ENCODE assay signal across 12 mouse cellular contexts in the genomic region with DNA sequence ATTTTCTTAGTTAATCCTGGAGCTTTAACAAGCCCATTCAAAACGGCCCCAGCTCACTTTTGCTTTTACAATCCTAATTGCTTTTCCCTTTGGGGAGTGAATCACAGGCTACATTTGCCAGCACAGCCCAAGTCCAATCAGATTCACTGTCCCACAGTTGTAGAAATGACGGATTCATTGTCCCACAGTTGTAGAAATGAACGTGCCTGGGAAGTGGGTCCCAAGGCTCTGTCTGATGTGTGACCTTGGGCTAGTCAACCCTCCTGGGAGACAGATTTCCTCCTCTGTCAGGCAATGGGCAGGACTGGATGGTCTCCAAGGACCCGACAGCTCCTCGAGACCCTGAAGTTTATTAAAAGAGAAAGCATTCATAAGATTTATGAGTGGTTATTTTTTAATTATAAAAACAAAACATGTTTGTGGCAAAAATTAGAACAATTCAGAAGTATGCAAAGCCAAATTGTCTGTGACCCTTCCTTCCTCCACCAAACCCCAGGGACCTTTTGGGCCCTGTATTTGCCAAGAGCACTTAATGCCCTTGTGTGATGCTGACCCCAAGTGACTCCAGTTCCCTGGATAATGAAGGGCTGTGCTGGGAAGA.
DNase-seq lines count a peak whose midpoint lies in the region; ATAC-seq and TF ChIP-seq lines count a peak whose summit lies in the region.
"Had no signal": no experiment of that assay in that cellular context is flagged by ENCODE, and none has a peak within 500 bp of the region (broad histone marks: within the 10 kb centered on the region; RNA-seq: fewer than 3 reads in every experiment).

No protein-coding gene starts in this region.

- intact Hi-C loops in gastrocnemius, adult 2 months (cut with DNase I) = loop anchor here (2.0 to 5.0 kb wide), 2 partner anchors 45 to 94 kb away; a partner anchor contains a TSS

- peaks cover 22% of the 10 kb centered on the region for H3K4me1 ChIP-seq in kidney, embryonic 15.5 days
- H3K4me1 ChIP-seq: intestine, embryonic 15.5 days had no signal

- peak overlapping the region; percentile 70 for H3K27ac ChIP-seq in gastrocnemius, adult 2 months
- H3K27ac ChIP-seq in kidney, embryonic 15.5 days = 0 out of 2 replicates have a peak overlapping the region, but pooled peaks have one; percentile 14
- H3K27ac ChIP-seq: heart, embryonic 15.5 days; intestine, embryonic 15.5 days; liver, embryonic 14.5 days had no signal

- H3K9me3 ChIP-seq in kidney, embryonic 15.5 days (replicated peaks) = no peaks in the 10 kb centered on the region
- H3K9me3 ChIP-seq: heart, embryonic 15.5 days; intestine, embryonic 15.5 days had no signal

- no peak for TF ChIP-seq CTCF in gastrocnemius, adult 2 months (IDR thresholded peaks at IDR 0.05)

- WGBS in kidney, embryonic 15.5 days = 43% methylated on average over 5 of the region's 5 CpGs

- H3K36me3 ChIP-seq in kidney, embryonic 15.5 days = no peaks in the 10 kb centered on the region
- H3K36me3 ChIP-seq: heart, embryonic 15.5 days; intestine, embryonic 15.5 days had no signal

- ATAC-seq in kidney, embryonic 15.5 days (replicated peaks; ENCODE audit: low FRiP score) = no peak
- ATAC-seq in cerebellum, adult (ENCODE audit: insufficient number of reproducible peaks, low FRiP score, low TSS enrichment) = no peak
- ATAC-seq: intestine, embryonic 15.5 days had no signal

- peak; percentile 32 for DNase-seq in gastrocnemius, adult 2 months
- no peak for DNase-seq in gastrocnemius, postnatal 10 days
- peak; percentile 53 for DNase-seq in MN1 (ENCODE audit: low spot score)
- peak; percentile 46 for DNase-seq in gastrocnemius, postnatal 25 days
- DNase-seq in testis, postnatal 14 days (ENCODE audit: low spot score) = no peak
- no peak for DNase-seq in right cerebral cortex, postnatal 10 days (ENCODE audit: low spot score in 2 of 2)

- H3K4me3 ChIP-seq in gastrocnemius, adult 2 months = peak overlapping the region; percentile 47
- no peak overlapping the region for H3K4me3 ChIP-seq in kidney, embryonic 15.5 days (replicated peaks)
- H3K4me3 ChIP-seq: heart, embryonic 15.5 days; intestine, embryonic 15.5 days; myocyte had no signal

- H3K4me2 ChIP-seq in kidney, embryonic 15.5 days = no peak overlapping the region
- H3K4me2 ChIP-seq: heart, embryonic 15.5 days; intestine, embryonic 15.5 days had no signal

- H3K9ac ChIP-seq in kidney, embryonic 15.5 days = no peak overlapping the region
- H3K9ac ChIP-seq: heart, embryonic 15.5 days; intestine, embryonic 15.5 days; liver, embryonic 14.5 days had no signal

- H3K27me3 ChIP-seq in kidney, embryonic 15.5 days = no peaks in the 10 kb centered on the region
- H3K27me3 ChIP-seq: heart, embryonic 15.5 days; intestine, embryonic 15.5 days had no signal

Comparison
In these comparisons a context has a peak if more than half of its experiments do, and no peak if none do; other contexts are left out.
1. DNase-seq: peak in gastrocnemius, adult 2 months (single experiment), MN1 (single experiment) and gastrocnemius, postnatal 25 days (single experiment); none in gastrocnemius, postnatal 10 days (single experiment), testis, postnatal 14 days (single experiment) and right cerebral cortex, postnatal 10 days (0 of 2).